Mouse (Mus musculus) heart, postnatal 25 days (tissue): ENCODE data around the gene Derl3. TPM values are rescaled to one million over a fixed set of nuclear protein-coding genes. Genes with fewer than 3 reads are reported as not detected.
"Not testable (repeated sequence)": the region's sequence is repeated elsewhere in the genome, so short reads cannot be mapped to it uniquely, and the experiment has no call there.

Experiments used
- DNase-seq: peaks from one replicate; pipeline ENCODE4 v3.0.0; 2022; ENCODE audit warnings: low spot score
- intact Hi-C: fragments of 180-260 bp; cut with DNase I; formaldehyde crosslinking; loops from one replicate; pipeline ENCODE4 v1.15.1; 2025
- total RNA-seq, 2 experiments: library from RNA; stranded (reverse); gene quantifications; 2 replicates each; pipeline ENCODE4 v1.2.3; 2021

Derl3 gene
- total RNA-seq, 2 experiments from 2014 or later: 0.26 to 0.78 TPM

DNA sequence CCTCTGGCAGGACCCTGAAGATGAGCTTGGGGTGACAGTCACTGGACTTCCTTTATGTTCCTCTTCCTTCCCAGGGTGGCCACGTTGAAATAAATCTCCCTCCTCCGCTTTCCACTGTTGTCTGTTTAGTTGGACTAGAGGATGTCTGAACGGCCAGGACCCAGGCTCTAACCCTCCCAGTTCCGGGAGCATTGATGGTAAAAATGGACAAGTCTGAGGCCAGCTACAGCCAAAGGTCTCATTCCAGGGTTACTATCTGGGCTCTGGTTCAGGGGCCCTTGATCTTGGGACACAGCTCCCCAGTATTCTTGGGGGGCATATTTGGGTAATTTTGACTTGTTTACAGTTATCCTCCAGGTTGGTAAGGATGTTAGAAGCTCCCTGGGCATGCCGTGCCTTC lies 31.6 kb upstream of the Derl3 start:
- intact Hi-C loops: no loop called here
- DNase-seq: no peak

GRCm38 (mm10) chr10:75872025-75872914 lies 20.9 kb upstream of the Derl3 start:
- no peak for DNase-seq
- intact Hi-C loops: no loop called here

DNA sequence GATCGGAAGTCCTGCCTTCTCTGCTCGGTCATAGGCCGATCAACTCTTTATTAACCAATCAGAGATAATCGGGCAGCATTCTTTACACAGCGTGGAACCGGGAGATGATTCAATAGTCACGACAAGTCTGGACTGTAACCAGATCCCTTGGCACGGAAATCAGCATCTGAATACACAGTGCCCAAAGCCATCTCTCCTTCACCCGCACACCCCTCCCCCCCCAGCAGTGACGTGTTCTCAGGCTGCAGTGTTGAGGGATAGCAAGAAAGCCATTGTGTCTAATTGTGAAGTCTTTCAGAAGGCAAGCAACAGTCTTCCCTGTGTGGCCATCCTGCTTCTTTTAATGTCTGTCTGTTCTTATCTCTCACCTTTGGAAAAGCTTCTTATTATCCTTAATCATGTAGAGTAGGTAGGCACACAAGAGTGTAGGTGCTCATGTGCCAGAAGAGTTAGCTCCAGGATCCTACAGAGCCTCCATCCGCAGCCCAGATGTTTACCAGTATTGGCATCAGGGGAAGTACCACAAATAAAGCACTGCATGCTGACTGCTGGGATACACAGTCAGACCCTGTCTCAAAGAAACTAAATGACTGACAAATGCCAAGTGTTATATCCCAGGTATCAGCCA lies 20.2 kb upstream of the Derl3 start:
- intact Hi-C loops: no loop called here
- DNase-seq: peak; percentile 59

GRCm38 (mm10) chr10:75873543-75874170 lies 19.6 kb upstream of the Derl3 start:
- no peak for DNase-seq
- intact Hi-C loops: no loop called here

DNA sequence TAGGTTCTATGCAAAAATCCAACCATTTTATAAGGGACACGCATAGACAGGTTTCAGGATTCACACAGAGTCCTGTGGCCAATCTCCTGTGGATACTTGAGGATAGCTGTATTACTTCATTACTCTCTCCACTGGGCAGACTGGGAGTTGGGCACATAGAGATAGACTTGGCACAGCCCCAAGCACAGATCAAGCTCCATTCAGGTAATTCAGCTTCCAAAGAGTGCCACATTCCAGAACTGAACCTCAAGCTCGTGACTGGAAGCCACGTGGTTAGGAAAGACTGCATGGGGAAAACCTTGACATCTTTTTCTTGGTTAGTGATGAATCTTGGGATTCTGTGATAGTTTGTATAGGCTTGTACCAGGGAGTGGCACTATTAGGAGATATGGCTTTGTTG lies 14.4 kb upstream of the Derl3 start:
- intact Hi-C loops: no loop called here
- DNase-seq: no peak

- DNase-seq: no peak
- intact Hi-C loops: no loop called here
These were observed 12.9 kb upstream of the Derl3 start for GRCm38 (mm10) chr10:75880351-75880750.

DNA sequence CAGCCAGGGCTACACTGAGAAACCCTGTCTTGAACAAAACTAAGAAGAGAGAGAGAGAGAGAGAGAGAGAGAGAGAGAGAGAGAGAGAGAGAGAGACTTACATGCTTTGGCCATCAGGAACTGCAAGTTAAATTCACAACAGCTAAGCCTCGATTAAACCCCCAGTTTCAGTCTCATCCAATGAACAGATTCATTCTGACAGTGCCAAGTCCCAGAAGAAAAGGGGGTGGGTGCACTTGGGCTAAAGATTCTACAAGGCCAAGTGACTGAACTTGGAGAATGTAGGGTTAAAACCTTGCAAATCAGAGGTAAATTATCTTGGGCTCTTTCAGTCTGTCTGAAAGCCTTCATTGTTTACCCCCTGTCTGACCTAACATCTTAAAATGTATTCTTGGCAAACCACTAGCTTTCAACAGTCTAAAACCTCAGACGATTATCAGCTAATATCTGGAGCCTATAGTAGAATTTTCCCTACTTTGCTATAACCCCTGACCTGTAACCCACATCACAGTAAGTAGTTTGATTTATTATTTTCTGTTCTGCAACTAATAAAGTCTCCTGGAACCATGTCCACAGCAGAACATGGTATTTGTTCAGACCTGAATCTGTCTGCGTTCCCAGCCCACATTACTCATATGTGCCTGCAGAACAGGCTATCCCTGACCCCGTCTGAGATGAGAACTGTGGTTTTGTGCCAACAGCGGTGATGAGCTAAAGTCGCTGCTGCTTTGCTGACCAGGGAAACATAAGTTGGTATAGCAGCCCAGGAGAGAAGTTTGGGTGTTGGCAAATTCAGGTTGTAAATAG lies 12.2 kb upstream of the Derl3 start:
- intact Hi-C loops: no loop called here
- no peak for DNase-seq

- no peak for DNase-seq
- intact Hi-C loops: no loop called here
These were observed 11.4 kb upstream of the Derl3 start for GRCm38 (mm10) chr10:75881578-75882432.

DNA sequence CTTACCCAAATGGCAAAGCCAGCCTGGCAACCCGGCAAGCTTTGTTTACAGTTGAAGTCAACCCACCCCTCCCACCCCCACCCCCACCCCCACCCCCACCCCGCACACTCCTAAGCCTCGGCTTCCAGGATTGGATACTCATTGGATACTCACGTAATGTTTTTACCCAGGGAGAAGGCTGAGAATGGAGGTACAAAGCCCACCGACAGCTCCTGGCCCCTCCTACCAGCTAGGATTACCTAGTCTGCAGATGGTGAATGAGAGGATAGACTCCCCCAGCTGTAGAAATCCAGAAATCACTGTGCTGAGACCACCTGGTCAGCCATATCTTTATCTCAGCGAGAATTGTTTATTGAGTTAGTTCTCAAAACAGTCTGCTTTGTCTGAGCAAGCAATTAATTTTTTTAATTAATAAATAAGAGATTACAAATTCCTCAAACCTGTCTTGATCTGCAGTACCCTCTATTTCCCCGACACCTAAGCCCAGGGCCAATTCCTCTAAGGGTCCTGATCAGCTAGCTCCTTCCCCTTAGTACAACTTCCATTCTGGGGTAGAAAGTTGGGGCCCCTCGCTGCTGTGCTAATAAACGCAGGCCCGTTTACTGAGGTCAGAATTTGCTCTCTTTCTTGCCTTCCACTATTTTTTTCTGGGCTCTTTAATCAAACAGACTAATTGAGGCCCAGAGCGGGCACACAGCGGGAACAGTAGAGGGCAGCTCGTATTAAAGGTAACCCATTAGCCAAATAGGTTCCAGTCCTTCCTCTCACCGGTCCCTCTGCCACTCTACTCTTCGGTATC lies 10.6 kb upstream of the Derl3 start:
- intact Hi-C loops: loop anchor here (1.0 kb wide), 1 partner anchor 69 kb away; no protein-coding TSS in a partner anchor
- no peak for DNase-seq

- DNase-seq: peak; percentile 64
- intact Hi-C loops: loop anchor here (1.0 kb wide), 1 partner anchor 68 kb away; no protein-coding TSS in a partner anchor
These were observed 10.0 kb upstream of the Derl3 start for GRCm38 (mm10) chr10:75883232-75883552.

DNA sequence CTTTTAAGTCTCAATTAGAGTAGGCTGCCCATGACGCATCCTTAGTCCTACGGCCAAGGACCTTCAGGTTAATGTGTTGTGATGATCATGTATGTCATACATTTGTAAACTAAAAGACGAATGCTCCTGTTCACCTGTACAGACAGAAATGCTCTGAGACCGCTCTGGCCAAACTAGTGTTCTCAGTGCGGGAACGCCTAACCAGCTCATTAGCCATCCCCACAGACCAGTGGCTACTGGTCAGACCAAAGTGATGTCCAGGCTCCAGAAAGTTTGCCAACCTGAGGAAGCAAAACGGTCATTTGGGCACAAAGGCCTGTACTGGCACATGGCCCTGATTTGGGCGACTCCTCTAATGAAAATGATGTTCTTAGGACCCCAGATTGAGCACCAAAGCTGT lies 8.5 kb upstream of the Derl3 start:
- DNase-seq: no peak
- intact Hi-C loops: no loop called here

GRCm38 (mm10) chr10:75887504-75887903 lies 5.7 kb upstream of the Derl3 start:
- intact Hi-C loops, DNase-seq: not testable (repeated sequence)

DNA sequence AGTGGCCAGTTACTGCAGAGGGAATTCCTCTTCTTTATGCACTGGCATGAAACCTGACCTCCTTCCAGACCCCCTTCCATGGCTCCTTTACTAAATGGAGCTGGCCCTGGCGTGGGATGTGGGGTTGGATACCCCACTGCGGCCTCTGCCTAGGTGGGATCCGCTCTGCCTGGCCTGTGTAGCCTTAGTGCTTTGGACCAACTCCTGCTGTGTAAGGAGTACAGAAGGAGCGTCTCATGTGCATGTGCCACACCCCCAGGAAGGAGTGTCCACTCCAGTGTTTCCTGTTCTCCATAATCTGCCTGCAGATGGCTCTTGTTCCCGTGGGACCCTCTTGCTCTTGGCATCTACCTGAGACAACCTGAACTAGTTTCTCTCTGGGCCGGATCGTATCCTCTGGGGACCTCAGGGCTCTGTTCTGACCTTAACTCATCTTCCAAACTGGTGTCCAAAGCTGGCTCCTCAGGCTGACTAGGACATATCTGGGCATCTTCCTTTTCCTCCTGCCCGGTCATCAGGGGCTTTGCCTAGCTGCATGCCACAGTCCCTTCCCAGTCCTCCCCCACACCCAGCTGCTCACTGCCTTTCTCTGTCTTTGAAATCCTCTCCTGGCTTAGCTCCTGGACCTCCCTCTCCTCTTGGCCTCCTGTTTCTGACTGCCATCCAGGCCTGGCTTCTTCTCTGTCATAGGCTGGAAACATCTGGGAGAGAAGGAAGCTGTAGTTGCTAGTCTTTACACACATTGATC lies 3.6 kb upstream of the Derl3 start:
- intact Hi-C loops: no loop called here
- no peak for DNase-seq

DNA sequence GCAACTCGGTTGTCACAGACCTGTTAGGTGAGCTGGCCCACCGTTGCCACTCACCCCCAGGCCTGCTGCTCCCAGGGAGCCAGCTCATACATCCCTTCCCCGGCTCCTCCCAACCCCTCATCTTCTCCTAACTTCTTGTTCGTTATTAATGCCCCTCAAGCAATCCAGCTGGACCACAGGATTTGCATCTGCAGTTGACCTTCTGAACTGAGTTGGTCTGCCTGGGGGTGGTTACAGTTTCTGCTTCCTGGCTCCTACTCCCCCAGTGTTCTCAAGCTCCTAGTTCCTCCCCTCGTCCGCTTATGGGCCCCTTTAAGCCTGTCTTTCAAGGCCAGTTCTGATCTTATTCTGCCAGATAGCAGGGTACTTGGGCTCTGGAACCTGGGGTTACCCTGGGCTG lies 1.4 kb downstream of the Derl3 start:
- DNase-seq: no peak

GRCm38 (mm10) chr10:75895730-75896129 lies 2.5 kb downstream of the Derl3 start:
- intact Hi-C loops: no loop called here

More for the DNA sequence above, 1.4 kb downstream of the Derl3 start:
- intact Hi-C loops: no loop called here

GRCm38 (mm10) chr10:75896208-75896607 lies 3.0 kb downstream of the Derl3 start:
- DNase-seq: no peak
- intact Hi-C loops: no loop called here

More at GRCm38 (mm10) chr10:75895730-75896129, 2.5 kb downstream of the Derl3 start:
- DNase-seq: no peak

DNA sequence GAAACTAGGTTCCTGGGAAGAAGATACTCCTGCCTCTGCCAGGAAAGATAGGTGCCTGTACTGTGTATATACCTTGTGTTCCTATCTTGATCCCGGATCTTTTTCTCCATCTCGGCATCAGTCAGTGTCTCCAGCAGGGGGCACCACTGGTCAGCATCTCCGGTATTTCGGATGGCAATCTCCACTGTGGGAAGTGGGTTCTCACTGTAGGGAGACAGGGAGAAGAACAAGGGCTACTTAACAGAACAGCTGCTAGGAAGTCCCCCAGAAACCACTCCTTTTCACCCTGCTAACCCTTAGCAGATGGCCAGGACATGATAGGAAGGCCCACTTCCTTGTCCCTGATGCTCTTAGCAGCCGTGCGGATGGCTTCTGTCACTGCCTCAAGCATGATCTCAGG lies 4.2 kb downstream of the Derl3 start:
- intact Hi-C loops: loop anchor here (1.0 kb wide), 1 partner anchor 54 kb away; no protein-coding TSS in a partner anchor

More for the DNA sequence above, 4.2 kb downstream of the Derl3 start:
- DNase-seq: no peak
